In the genomic region with DNA sequence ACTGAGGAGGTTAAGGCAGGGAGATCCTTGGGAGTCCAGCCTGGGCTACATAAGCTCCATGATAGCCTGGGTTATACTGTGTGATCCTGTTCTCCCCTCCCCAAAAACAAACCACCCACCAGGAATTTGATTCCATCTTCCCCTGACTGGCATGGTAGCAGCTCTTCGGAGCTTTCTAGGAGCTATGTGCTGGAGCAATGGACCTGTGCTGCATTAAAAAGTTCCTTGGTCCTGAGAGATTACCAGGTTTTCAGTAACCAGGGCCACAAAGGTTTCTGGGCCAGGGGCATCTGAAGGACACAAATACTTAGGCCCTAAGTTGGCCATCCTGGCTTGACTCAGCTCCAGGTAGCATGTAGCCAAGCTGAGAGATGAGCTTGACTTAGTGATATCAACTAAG, we compare ENCODE assay signal across 22 mouse cellular contexts. TPM values are rescaled to one million over a fixed set of nuclear protein-coding genes. Genes with fewer than 3 reads are reported as not detected.
DNase-seq lines count a peak whose midpoint lies in the region; ATAC-seq lines count a peak whose summit lies in the region.
"Had no signal": no experiment of that assay in that cellular context is flagged by ENCODE, and none has a peak within 500 bp of the region (broad histone marks: within the 10 kb centered on the region; RNA-seq: fewer than 3 reads in every experiment).

No protein-coding gene starts in this region.

- H3K27me3 ChIP-seq in heart, embryonic 15.5 days, result no peaks in the 10 kb centered on the region
- H3K27me3 ChIP-seq in lung, embryonic 15.5 days, result no peaks in the 10 kb centered on the region
- H3K27me3 ChIP-seq in intestine, embryonic 14.5 days (replicated peaks; ENCODE audit: control insufficient read depth, insufficient read depth, low read length), result no peaks in the 10 kb centered on the region
- H3K27me3 ChIP-seq in stomach, embryonic 14.5 days (ENCODE audit: control insufficient read depth, insufficient read depth, low read length), result no peaks in the 10 kb centered on the region
- H3K27me3 ChIP-seq: embryonic facial prominence, embryonic 13.5 days; limb, embryonic 13.5 days; neural tube, embryonic 15.5 days had no signal

- WGBS in heart, embryonic 15.5 days, result 81% methylated on average over 1 of the region's 1 CpGs
- WGBS in lung, embryonic 15.5 days, result 91% methylated on average over 1 of the region's 1 CpGs
- 86% methylated on average over 1 of the region's 1 CpGs for WGBS in intestine, embryonic 14.5 days
- 94% methylated on average over 1 of the region's 1 CpGs for WGBS in stomach, embryonic 14.5 days

- no peak overlapping the region for H3K9ac ChIP-seq in heart, embryonic 15.5 days
- H3K9ac ChIP-seq in lung, embryonic 15.5 days, result no peak overlapping the region
- no peak overlapping the region for H3K9ac ChIP-seq in intestine, embryonic 14.5 days (ENCODE audit: low read length)
- H3K9ac ChIP-seq in stomach, embryonic 14.5 days (replicated peaks; ENCODE audit: low read depth, low read length), result no peak overlapping the region
- H3K9ac ChIP-seq: embryonic facial prominence, embryonic 13.5 days; limb, embryonic 13.5 days; neural tube, embryonic 15.5 days had no signal

- intact Hi-C loops in heart, postnatal 25 days (cut with DNase I), result no loop called here

- peaks cover 72% of the 10 kb centered on the region for H3K4me1 ChIP-seq in heart, embryonic 15.5 days (replicated peaks)
- peaks cover 55% of the 10 kb centered on the region for H3K4me1 ChIP-seq in lung, embryonic 15.5 days
- peaks cover 55% of the 10 kb centered on the region for H3K4me1 ChIP-seq in intestine, embryonic 14.5 days (replicated peaks; ENCODE audit: control insufficient read depth, insufficient read depth, low read length)
- peaks cover 51% of the 10 kb centered on the region for H3K4me1 ChIP-seq in stomach, embryonic 14.5 days (ENCODE audit: control insufficient read depth, insufficient read depth, low read length)

- no peak overlapping the region for H3K4me2 ChIP-seq in heart, embryonic 15.5 days
- no peak overlapping the region for H3K4me2 ChIP-seq in lung, embryonic 15.5 days
- H3K4me2 ChIP-seq in intestine, embryonic 14.5 days (ENCODE audit: low read length), result peak overlapping the region; percentile 20; the same call in 1 of the 2 replicates
- H3K4me2 ChIP-seq in stomach, embryonic 14.5 days (replicated peaks; ENCODE audit: low read depth, low read length), result no peak overlapping the region
- H3K4me2 ChIP-seq: embryonic facial prominence, embryonic 13.5 days; limb, embryonic 13.5 days; neural tube, embryonic 15.5 days had no signal

- 0 out of 2 replicates have a peak, but pooled peaks cover 4% of the 10 kb centered on the region for H3K36me3 ChIP-seq in heart, embryonic 15.5 days
- H3K36me3 ChIP-seq in lung, embryonic 15.5 days, result no peaks in the 10 kb centered on the region
- H3K36me3 ChIP-seq in intestine, embryonic 14.5 days (ENCODE audit: control insufficient read depth, insufficient read depth, low read length), result peaks cover 11% of the 10 kb centered on the region; the same call in 1 of the 2 replicates
- no peaks in the 10 kb centered on the region for H3K36me3 ChIP-seq in stomach, embryonic 14.5 days (ENCODE audit: control insufficient read depth, insufficient read depth, low read length)
- H3K36me3 ChIP-seq: limb, embryonic 13.5 days; neural tube, embryonic 15.5 days had no signal

- ATAC-seq in heart, embryonic 15.5 days (replicated peaks; ENCODE audit: insufficient number of reproducible peaks, insufficient read depth, low FRiP score, low read depth), result no peak
- no peak for ATAC-seq in lung, embryonic 15.5 days (ENCODE audit: borderline replicate concordance, extremely low read depth, low FRiP score, low TSS enrichment)
- no peak for ATAC-seq in intestine, embryonic 14.5 days (replicated peaks; ENCODE audit: low FRiP score, low TSS enrichment, low read depth)
- ATAC-seq in stomach, embryonic 14.5 days (ENCODE audit: insufficient number of reproducible peaks, insufficient read depth, low FRiP score, low read depth), result no peak
- ATAC-seq: CD4-positive, CD25-positive, alpha-beta regulatory T cell, adult 4 months; inflammation-experienced regulatory T-cells, adult 6 months had no signal

- no peaks in the 10 kb centered on the region for H3K9me3 ChIP-seq in heart, embryonic 15.5 days (replicated peaks)
- H3K9me3 ChIP-seq in lung, embryonic 15.5 days, result no peaks in the 10 kb centered on the region
- H3K9me3 ChIP-seq in intestine, embryonic 14.5 days (ENCODE audit: control insufficient read depth, low read length), result no peaks in the 10 kb centered on the region
- H3K9me3 ChIP-seq in stomach, embryonic 14.5 days (ENCODE audit: control insufficient read depth, low read depth, low read length), result no peaks in the 10 kb centered on the region
- H3K9me3 ChIP-seq: embryonic facial prominence, embryonic 13.5 days; limb, embryonic 13.5 days; midbrain, embryonic 10.5 days; neural tube, embryonic 15.5 days had no signal

- no peak overlapping the region for H3K4me3 ChIP-seq in heart, embryonic 15.5 days
- H3K4me3 ChIP-seq in lung, embryonic 15.5 days, result no peak overlapping the region
- no peak overlapping the region for H3K4me3 ChIP-seq in intestine, embryonic 14.5 days (ENCODE audit: low read depth, low read length)
- no peak overlapping the region for H3K4me3 ChIP-seq in stomach, embryonic 14.5 days (ENCODE audit: low read depth, low read length)
- H3K4me3 ChIP-seq: embryonic facial prominence, embryonic 13.5 days; limb, embryonic 13.5 days; midbrain, embryonic 10.5 days; neural tube, embryonic 15.5 days had no signal

- H3K27ac ChIP-seq in heart, embryonic 15.5 days, result peak overlapping the region; percentile 97
- H3K27ac ChIP-seq in lung, embryonic 15.5 days, result peak overlapping the region; percentile 97; the same call in 1 of the 2 replicates
- H3K27ac ChIP-seq in intestine, embryonic 14.5 days (ENCODE audit: low read depth), result peak overlapping the region; percentile 98; the same call in 1 of the 2 replicates
- H3K27ac ChIP-seq in stomach, embryonic 14.5 days (ENCODE audit: low read length), result peak overlapping the region; percentile 80
- H3K27ac ChIP-seq: embryonic facial prominence, embryonic 13.5 days; limb, embryonic 13.5 days; neural tube, embryonic 15.5 days had no signal

- DNase-seq in heart, postnatal 25 days (ENCODE audit: low spot score), result no peak
- no peak for DNase-seq in lung, postnatal 36 days
- DNase-seq in intestine, embryonic 14.5 days (ENCODE audit: low spot score), result no peak
- no peak for DNase-seq in frontal cortex, postnatal 10 days (ENCODE audit: low spot score in 2 of 2)
- DNase-seq: adrenal gland, adult 8-10 months; cerebellum, adult 8-10 months; lung, postnatal 14 days; retina, postnatal 1 day; thymus, postnatal 36 days had no signal

RNA-seq across cellular contexts. Expression of a gene that starts 18.6 kb away (rescaled TPM):
- 57.6 and 62.9 TPM in 2 replicates for polyA plus RNA-seq in heart, embryonic 15.5 days (2015; fragmentation: Nextera tagmentation; extraction: Ambion mirVana)
- 10 to 100 TPM; 66.6 to 70.4 TPM for total RNA-seq in heart, postnatal 25 days (2021)
- 61.5 and 66.0 TPM in 2 replicates for polyA plus RNA-seq in lung, embryonic 15.5 days (2015; fragmentation: Nextera tagmentation; extraction: Ambion mirVana)
- 59.5 and 64.6 TPM in 2 replicates for polyA plus RNA-seq in intestine, embryonic 14.5 days (2014; fragmentation: Nextera tagmentation; extraction: Ambion mirVana)
- polyA plus RNA-seq in stomach, embryonic 14.5 days (2014; fragmentation: Nextera tagmentation; extraction: Ambion mirVana), result 63.5 and 68.2 TPM in 2 replicates

RNA-seq across cellular contexts. Expression of a gene that starts 26.9 kb away (rescaled TPM):
- 0.10 TPM in 2 replicates for polyA plus RNA-seq in heart, embryonic 15.5 days (2015; fragmentation: Nextera tagmentation; extraction: Ambion mirVana)
- total RNA-seq in heart, postnatal 25 days (2021), result not detected
- polyA plus RNA-seq in lung, embryonic 15.5 days (2015; fragmentation: Nextera tagmentation; extraction: Ambion mirVana), result 0.13 and 0.22 TPM in 2 replicates
- 0.34 and 0.60 TPM in 2 replicates for polyA plus RNA-seq in intestine, embryonic 14.5 days (2014; fragmentation: Nextera tagmentation; extraction: Ambion mirVana)
- 0.39 and 0.45 TPM in 2 replicates for polyA plus RNA-seq in stomach, embryonic 14.5 days (2014; fragmentation: Nextera tagmentation; extraction: Ambion mirVana)
- total RNA-seq: hematopoietic stem cell, adult 5-6 weeks; layer of hippocampus, adult 18-20 months; left cerebral cortex, adult 8-10 months had no signal
- polyA plus RNA-seq: cortical plate, adult 2 months had no signal

RNA-seq across cellular contexts. Expression of a gene that starts 38.6 kb away (rescaled TPM):
- polyA plus RNA-seq in heart, embryonic 15.5 days (2015; fragmentation: Nextera tagmentation; extraction: Ambion mirVana), result 203 and 214 TPM in 2 replicates
- total RNA-seq in heart, postnatal 25 days (2021), result 10 to 100 TPM; 22.4 to 25.2 TPM
- polyA plus RNA-seq in lung, embryonic 15.5 days (2015; fragmentation: Nextera tagmentation; extraction: Ambion mirVana), result 356 and 375 TPM in 2 replicates
- 309 and 329 TPM in 2 replicates for polyA plus RNA-seq in intestine, embryonic 14.5 days (2014; fragmentation: Nextera tagmentation; extraction: Ambion mirVana)
- 262 and 316 TPM in 2 replicates for polyA plus RNA-seq in stomach, embryonic 14.5 days (2014; fragmentation: Nextera tagmentation; extraction: Ambion mirVana)

RNA-seq across cellular contexts. Expression of a gene that starts 45.8 kb away (rescaled TPM):
- polyA plus RNA-seq in heart, embryonic 15.5 days (2015; fragmentation: Nextera tagmentation; extraction: Ambion mirVana), result not detected in 2 replicates
- total RNA-seq in heart, postnatal 25 days (2021), result 1 to 10 TPM; 5.4 to 5.8 TPM
- polyA plus RNA-seq in lung, embryonic 15.5 days (2015; fragmentation: Nextera tagmentation; extraction: Ambion mirVana), result not detected in 2 replicates
- polyA plus RNA-seq in intestine, embryonic 14.5 days (2014; fragmentation: Nextera tagmentation; extraction: Ambion mirVana), result not detected in 2 replicates
- polyA plus RNA-seq in stomach, embryonic 14.5 days (2014; fragmentation: Nextera tagmentation; extraction: Ambion mirVana), result not detected in 2 replicates
- total RNA-seq: adrenal gland, adult 8-10 months; hematopoietic stem cell, adult 5-6 weeks had no signal
- polyA plus RNA-seq: CD4-positive, CD25-positive, alpha-beta regulatory T cell, adult 4 months; cortical plate, adult 2 months; embryonic facial prominence, embryonic 13.5 days; inflammation-experienced regulatory T-cells, adult 6 months; limb, embryonic 13.5 days; midbrain, embryonic 10.5 days; neural tube, embryonic 15.5 days had no signal

RNA-seq across cellular contexts. Expression of a gene that starts 46.2 kb away (rescaled TPM):
- polyA plus RNA-seq in heart, embryonic 15.5 days (2015; fragmentation: Nextera tagmentation; extraction: Ambion mirVana), result 22.1 and 22.2 TPM in 2 replicates
- 10 to 100 TPM; 13.2 to 13.7 TPM for total RNA-seq in heart, postnatal 25 days (2021)
- polyA plus RNA-seq in lung, embryonic 15.5 days (2015; fragmentation: Nextera tagmentation; extraction: Ambion mirVana), result 37.1 and 38.0 TPM in 2 replicates
- 39.5 and 40.6 TPM in 2 replicates for polyA plus RNA-seq in intestine, embryonic 14.5 days (2014; fragmentation: Nextera tagmentation; extraction: Ambion mirVana)
- 38.3 and 38.6 TPM in 2 replicates for polyA plus RNA-seq in stomach, embryonic 14.5 days (2014; fragmentation: Nextera tagmentation; extraction: Ambion mirVana)
